Mouse (Mus musculus) spleen, adult 18-20 months (tissue): ENCODE results near the gene Cercam.
"Not testable (repeated sequence)": the region's sequence is repeated elsewhere in the genome, so short reads cannot be mapped to it uniquely, and the experiment has no call there.

Experiments used
- DNase-seq, 2 experiments: peaks; one replicate each; pipeline ENCODE4 v3.0.0; 2022; ENCODE audit warnings: mixed read lengths in 2 of 2

The Cercam gene

DNA sequence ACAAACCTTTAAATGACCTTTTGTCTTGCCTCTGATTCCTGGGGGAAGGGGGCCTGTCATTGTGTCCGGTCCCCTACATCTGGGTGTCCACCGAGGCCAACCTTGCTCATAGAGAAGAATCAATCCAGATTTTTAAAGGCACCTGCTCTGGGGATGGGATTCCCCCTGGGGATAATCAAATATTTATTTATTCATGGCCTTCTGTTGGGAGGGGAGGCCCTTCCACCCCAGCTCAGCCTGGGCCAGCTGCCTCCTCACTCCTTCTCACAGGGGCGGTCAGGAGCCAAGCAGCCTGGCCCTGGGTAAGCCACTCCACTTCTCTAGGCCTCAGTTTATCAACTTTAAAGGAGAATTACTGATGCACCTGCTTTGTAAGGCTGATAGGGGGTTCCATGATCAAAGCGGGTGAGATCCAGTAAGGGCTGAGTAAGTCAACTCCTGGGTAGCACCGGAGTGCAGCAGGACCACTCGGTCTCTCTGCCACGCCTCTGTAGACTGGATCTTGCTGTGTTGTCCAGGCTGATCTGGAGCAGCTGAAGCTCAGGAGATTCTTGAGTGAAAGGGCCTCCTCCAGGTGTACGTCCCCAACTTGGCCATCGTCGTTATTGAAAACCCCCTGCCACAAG lies 13.3 kb upstream of the Cercam start:
- no peak for DNase-seq

DNA sequence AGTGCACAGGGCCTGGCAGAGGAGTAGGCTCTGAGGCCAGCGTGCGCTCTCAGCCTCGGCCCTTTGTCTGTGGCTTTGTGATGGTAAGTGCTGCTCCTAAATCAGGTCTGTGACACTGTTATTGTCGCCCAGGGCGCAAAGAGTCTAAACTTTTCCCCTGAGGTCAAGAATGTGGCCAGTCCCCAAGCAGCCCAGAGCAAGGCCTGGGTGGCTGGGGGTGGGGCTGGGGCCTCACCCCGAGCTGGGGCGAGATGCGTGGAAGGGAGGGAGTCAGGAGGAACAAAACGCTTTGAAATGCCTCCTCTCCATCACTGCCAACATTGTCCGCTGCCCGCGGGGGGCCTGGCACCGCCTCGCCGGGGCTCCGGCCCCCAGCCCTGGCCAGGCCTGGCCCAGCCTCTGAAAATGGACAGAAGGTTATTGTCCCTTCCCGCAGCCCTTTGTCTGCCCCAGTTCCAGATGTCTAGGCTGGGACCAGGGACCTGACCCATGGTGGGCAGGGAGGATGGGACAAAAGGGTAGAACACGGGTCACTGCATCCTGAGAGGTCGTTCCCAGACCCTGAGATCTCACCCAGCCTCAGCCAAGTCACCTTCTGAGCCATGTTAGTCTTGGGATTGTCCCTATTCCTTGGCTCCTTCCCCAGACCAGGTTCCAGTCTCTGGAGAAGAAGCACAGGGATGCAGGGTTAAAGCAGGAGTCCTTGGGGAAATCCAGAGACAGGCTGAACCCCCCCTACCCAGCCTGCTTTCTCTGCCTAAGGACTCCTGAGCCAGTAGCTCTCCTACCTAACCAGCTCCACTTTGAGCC lies 12.3 kb upstream of the Cercam start:
- no peak for DNase-seq

GRCm38 (mm10) chr2:29857341-29857740 lies 11.6 kb upstream of the Cercam start:
- no peak for DNase-seq

- DNase-seq: no peak
Measured at GRCm38 (mm10) chr2:29857967-29858366, 11.0 kb upstream of the Cercam start.

DNA sequence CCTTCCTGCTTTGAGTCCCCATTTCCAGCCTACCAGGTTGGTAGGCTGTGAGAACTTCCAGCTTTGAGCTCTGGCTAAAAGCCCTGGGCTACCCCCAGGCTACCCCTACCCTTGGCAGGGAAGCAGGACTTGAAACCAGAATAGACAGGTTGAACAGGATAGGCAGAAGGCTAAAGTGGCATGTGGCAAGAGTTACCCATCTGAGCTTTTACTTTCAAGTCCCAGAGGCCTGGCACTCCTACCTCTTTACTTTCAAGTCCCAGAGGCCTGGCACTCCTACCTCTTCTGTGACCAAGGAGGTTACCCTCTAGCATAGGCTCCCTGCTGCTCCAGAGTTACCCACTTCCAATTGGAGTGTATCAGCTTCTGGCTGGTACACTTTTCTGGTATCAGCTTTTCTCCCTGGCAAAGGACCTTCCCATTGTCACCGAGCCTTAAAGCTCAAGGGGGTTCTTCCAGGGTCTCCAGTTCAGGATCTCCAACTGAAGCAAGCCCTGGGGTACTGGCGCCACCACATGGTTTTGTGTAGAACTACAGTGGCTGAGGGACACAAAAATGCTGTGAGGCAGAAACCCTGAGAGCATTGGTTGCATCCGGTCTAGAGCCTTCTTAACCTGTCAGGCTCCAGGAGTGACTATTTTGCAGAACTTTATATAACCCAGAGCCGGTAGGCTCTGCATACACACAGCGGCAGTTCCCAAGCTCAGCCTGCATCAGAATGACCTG lies 10.1 kb upstream of the Cercam start:
- peak in 1 of 2 experiments; percentile 18 for DNase-seq

- no peak for DNase-seq
Measured at GRCm38 (mm10) chr2:29865125-29865524, 3.8 kb upstream of the Cercam start.

DNA sequence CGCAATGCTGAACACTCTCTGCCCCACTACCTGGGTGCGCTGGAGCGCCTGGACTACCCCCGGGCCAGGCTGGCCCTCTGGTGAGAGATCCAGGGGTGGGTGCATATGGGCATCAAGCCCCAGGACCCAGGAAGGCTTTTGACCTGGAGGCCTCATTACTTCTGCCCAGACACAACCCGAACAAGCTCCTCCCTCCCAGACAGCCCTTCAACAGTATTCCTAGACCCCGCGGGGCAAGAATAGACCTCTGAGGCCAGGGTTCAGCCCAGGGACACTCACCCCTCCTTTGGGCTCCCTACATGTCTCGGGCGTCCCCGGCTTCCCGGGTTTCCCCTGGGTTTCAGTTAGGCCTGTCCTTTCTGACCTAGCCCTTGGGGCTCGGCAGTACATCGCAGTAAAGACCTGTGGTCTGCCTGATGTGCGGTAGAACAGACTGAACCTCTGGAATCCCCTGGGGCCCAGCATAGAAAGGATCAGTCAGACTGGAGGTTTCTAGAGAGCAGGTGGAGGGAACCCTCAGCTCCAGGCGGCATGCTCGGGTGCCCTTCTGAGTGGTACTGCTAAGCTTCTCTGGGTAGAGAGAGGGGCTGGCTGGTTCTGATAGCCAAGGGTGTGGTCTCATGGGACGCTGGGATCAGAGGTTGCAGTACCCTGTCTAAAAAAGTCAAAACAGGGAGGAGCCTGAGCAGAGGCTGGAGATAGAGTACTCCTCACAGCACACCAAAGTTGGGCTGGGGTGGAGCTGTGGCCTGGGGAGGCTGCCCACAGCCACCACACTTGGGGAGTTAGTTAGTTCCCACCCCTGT lies 885 bp downstream of the Cercam start:
- DNase-seq: peak in 1 of 2 experiments; percentile 14

- DNase-seq: no peak
Measured at GRCm38 (mm10) chr2:29872581-29873295, 3.8 kb downstream of the Cercam start.

DNA sequence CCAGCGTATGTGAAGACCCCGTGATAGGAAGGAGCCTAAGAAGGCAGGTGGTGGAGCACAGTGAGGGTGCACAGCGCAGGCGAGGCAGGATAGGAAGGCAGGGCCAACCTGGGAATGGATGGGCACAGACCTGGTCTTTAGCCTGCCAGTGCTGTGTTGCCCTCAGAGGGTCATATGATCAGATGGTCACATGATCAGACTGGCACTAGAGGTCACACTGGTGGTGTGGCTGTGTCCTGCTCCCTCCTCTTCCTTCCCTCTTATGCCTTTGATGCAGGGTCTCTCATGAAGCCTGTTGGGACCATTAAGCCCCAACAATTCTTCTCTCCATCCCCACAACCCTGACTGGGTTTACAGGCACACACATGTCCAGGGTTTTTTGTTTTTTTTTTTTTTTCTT lies 4.8 kb downstream of the Cercam start:
- no peak for DNase-seq

GRCm38 (mm10) chr2:29878061-29878460 lies 9.1 kb downstream of the Cercam start:
- no peak for DNase-seq

DNA sequence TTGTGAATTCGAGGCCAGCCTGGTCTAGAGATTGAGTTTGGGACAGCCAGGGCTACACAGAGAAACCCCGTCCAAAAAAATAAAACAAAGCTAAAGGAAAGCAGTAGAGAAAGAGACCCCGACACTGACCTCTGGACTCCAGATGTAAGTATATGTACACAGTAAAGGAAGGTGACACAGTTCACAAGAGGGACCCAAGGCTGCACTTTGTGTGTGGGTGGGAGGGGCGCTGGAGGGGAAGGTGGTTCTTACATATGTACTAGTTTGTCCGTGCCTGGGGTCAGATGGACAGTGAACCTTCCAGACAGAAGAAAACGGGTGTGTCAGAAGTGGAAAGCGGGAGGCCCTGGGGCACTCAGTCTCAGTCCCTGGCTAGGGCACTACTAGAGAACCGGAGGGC lies 10.2 kb downstream of the Cercam start:
- DNase-seq: no peak

DNA sequence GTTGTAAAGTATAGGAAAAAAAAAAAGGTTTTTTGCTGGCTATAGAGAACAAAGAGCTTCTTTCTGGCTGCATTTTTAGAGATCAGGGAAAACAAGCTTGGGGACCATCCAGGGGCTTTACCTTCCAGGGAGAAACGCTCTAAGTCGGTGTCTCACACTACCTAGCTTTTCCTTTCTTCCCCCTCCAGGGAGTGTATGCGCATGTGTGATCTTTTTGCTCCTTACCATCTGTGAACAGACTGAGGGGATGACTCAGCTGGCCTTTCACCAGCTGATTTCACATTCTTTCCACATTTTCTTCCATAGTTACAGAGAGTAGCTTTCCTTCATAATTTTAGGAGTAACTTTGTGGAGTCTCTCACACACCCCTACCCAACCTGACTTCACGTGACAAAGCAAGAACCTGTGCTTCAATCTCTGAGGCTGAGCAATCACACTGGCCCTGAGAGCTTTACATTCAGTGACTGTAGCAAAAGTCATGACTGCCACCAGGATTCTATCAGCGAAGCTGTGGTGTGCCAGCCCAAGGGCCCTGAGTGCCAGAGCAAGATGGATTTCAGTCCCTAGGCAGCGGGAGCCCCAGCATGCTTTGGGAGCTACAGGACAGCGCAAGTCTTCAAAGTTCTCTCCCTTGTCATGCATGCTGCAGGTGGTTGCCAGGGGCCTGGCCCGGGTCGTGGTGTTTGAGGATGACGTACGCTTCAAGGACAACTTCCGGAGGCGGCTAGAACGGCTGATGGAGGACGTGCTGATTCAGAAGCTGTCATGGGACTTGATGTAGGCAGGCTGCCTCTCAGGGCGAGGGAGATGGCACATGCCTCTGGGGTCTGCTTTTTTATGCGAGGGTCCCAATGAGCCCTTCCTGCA lies 11.2 kb downstream of the Cercam start:
- no peak for DNase-seq

DNA sequence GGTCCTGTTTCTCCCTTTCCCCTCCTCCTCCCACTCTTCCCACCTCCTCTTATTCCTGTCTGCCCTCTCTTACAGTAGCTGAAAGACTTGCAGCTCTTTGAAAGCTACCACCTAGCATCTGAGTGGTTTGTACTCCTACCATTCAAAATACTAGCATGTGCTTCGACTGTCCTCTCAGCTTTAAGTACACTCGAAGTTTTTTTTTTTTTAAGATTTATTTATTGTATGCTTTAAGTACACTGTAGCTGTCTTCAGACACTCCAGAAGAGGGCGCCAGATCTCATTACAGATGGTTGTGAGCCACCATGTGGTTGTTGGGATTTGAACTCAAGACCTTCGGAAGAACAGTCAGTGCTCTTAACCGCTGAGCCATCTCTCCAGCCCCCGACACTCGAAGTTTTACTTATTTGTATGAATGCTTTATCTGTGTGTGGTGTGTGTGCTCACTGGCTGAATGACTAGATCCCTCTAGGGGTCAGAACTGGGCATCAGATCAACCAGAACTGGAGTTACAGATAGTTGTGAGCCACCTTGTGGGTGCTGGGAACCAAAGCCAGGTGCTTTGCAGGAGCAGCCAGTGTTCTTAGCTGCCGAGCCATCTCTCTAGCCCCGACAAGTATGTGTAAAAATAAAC lies 17.8 kb downstream of the Cercam start:
- DNase-seq: not testable (repeated sequence)

DNA sequence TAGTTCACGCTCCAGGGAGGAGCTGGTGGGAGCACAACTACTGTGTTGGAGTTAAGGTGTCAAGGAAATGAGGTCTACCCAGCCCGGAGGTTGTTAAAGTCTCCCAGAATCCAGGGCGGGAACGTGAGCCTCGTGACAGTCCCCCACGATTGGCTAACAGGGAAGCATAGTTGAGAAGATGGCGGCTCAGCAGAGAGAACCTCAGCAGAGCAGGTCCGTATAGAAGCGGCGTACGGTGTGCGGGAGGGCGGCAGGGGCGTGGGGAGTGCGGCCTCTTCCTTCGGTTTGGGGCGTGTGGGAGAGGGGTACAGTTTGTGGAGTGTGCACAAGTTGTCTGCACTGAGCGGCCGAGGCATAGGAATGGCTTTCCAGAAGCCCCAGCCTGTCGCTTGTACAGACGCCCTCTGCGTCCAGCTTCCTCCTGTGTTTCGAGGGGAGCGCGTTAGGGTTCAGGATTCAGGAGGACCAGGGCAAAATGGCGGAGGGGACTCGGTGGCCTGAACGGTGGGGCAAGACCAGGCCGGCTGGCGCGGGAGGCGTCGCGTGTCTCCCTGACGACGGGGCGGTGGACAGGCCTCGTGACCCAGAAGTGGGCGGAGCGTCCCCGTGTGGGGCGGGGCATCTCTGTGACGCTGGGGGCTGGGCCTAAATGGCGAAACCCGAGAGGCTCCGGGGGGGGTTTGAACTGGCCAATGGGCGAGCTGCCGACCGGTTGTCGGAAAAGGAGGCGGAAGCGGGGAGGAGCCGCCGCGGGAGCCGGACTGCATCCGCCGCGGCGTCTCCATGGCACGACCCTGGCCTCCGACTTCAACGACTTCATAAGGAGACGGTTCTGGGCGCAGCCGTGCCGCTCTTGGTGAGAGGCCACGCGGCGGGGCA lies 20.3 kb downstream of the Cercam start, which contains the start of gene Odf2:
TSS of gene Odf2 (plus strand) at position 156 of the 879 bp plus-strand sequence.
- DNase-seq: peak; percentile 100

DNA sequence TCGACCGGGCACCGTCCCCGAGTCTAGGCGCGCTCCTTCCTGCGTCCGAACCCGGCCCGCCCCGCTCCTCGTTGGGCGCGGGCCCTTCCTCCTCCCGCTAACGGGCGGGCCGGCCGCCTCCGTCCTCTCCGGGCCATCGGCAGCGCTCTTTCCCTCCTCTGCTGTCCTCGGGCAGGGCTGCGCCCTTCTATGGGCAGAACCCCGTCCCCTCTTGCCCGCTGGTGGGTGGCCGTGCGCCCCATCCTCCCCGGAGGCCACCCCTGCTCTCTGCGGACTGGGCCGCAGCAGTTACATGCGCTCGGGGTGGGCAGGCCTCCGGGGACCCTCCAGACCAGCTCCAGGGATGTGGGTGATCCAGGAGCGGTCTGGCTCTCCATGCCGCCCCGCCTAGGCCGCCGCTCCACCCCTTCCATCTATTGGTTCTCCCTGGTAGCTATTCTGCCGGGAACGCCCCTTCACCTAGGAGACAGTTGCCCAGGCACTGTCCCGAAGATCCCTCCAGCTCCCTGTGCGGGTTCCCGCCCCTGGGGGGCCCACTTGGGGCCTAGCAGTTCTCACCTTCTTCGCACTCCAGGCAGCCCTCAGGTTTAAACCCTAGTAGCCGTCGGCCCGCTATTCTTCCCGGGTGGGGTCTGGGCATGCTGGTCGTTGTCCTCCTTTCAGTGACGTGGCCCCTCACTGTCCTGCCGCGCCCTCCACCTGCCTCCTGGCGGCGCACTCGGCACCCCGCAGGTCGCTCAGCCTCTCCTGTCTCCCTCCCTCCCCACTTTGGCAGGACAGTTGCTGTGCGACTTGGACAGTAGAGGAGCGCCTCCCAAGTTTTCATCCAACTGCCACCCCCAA lies 21.2 kb downstream of the Cercam start:
- peak; percentile 36 to 43 for DNase-seq

- DNase-seq: no peak
Measured at GRCm38 (mm10) chr2:29891773-29892172, 22.8 kb downstream of the Cercam start.

DNA sequence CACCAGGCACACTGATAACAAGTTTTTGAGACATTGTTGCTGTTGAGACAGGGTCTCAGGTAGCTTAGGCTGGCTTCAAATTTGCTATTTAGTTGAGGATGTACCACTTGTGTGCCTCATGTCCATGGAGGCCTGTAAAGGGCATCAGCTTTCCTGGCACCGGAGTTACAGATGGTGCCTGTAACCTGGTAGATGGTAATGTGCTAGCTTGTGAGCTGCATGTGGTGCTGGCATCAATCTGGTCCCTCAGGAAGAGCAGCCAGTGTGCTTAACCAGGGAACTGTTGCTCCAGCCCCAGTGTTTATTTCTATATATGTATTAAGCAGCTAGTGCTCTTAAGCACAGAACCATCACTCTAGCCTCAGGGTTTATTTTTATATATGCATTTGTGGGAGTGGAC lies 27.1 kb downstream of the Cercam start:
- DNase-seq: no peak

GRCm38 (mm10) chr2:29897366-29897765 lies 28.4 kb downstream of the Cercam start:
- DNase-seq: no peak

- no peak for DNase-seq
Measured at GRCm38 (mm10) chr2:29898081-29898480, 29.1 kb downstream of the Cercam start.
